Mouse (Mus musculus): ENCODE results near the gene Chpf. TPM values are rescaled to one million over a fixed set of nuclear protein-coding genes. Genes with fewer than 3 reads are reported as not detected.

Chpf gene
- 10 to 100 TPM; 24.7 to 38.0 TPM for polyA plus RNA-seq (2017; shearing (Covaris generic))

GRCm38 (mm10) chr1:75478916-75479634 lies at the start of gene Chpf, which contains the start of gene Tmem198:
Chpf (minus strand) TSS chr1:75479307.
Tmem198 (plus strand) TSS chr1:75479532.

GRCm38 (mm10) chr1:75521321-75522031 lies 42.4 kb upstream of the Chpf start, which contains the start of gene Stk11ip:
Stk11ip (plus strand) TSS chr1:75521529.

GRCm38 (mm10) chr1:75507006-75507405 lies 27.9 kb upstream of the Chpf start, which contains the start of gene Inha:
Inha (plus strand) TSS chr1:75507077.

GRCm38 (mm10) chr1:75505956-75506831 lies 27.1 kb upstream of the Chpf start, which contains the start of gene Obsl1:
Obsl1 (minus strand) TSS chr1:75506452.

GRCm38 (mm10) chr1:75450314-75451005 lies 28.6 kb downstream of the Chpf start, which contains the start of gene Asic4:
Asic4 (plus strand) TSS chr1:75450436.

GRCm38 (mm10) chr1:75435475-75436328 lies 43.4 kb downstream of the Chpf start, which contains the start of gene Gmppa:
Gmppa (plus strand) TSS chr1:75435930.

Other genes with a start within 250 kb of the Chpf start
- not detected for gene A630095N17Rik, start 247.2 kb downstream of the Chpf start, polyA plus RNA-seq (2017; shearing (Covaris generic))
- 10 to 100 TPM; 10.8 to 14.4 TPM for gene Dnajb2, start 242.9 kb downstream of the Chpf start, polyA plus RNA-seq (2017; shearing (Covaris generic))
- under 1 TPM; 0.18 to 0.71 TPM for gene Ptprn, start 214.8 kb downstream of the Chpf start, polyA plus RNA-seq (2017; shearing (Covaris generic))
- gene Resp18, start 200.9 kb downstream of the Chpf start, polyA plus RNA-seq (2017; shearing (Covaris generic)) = not detected
- gene Dnpep, start 161.3 kb downstream of the Chpf start, polyA plus RNA-seq (2017; shearing (Covaris generic)) = 10 to 100 TPM; 71.2 TPM
- gene Des, start 119.0 kb downstream of the Chpf start, polyA plus RNA-seq (2017; shearing (Covaris generic)) = under 1 TPM in 1 of 2 experiments, not detected in 1; 0.16 TPM
- under 1 TPM; 0.29 to 0.54 TPM for gene Speg, start 104.0 kb downstream of the Chpf start, polyA plus RNA-seq (2017; shearing (Covaris generic))
- gene Gmppa, start 43.4 kb downstream of the Chpf start, polyA plus RNA-seq (2017; shearing (Covaris generic)) = 10 to 100 TPM; 68.6 to 74.4 TPM
- gene Asic4, start 28.9 kb downstream of the Chpf start, polyA plus RNA-seq (2017; shearing (Covaris generic)) = under 1 TPM in 1 of 2 experiments, not detected in 1; 0.07 TPM
- 1 to 10 TPM in 1 of 2 experiments, under 1 TPM in 1; 0.98 to 2.0 TPM for gene Tmem198, start 225 bp upstream of the Chpf start, polyA plus RNA-seq (2017; shearing (Covaris generic))
- under 1 TPM in 1 of 2 experiments, not detected in 1; 0.10 TPM for gene Obsl1, start 27.1 kb upstream of the Chpf start, polyA plus RNA-seq (2017; shearing (Covaris generic))
- gene Inha, start 27.8 kb upstream of the Chpf start, polyA plus RNA-seq (2017; shearing (Covaris generic)) = not detected
- 10 to 100 TPM; 17.0 to 21.3 TPM for gene Stk11ip, start 42.2 kb upstream of the Chpf start, polyA plus RNA-seq (2017; shearing (Covaris generic))
- under 1 TPM in 1 of 2 experiments, not detected in 1; 0.05 TPM for gene Slc4a3, start 67.0 kb upstream of the Chpf start, polyA plus RNA-seq (2017; shearing (Covaris generic))

All from activated CD4-positive, CD25-positive, alpha-beta regulatory T cell (primary cell).